Mouse (Mus musculus): ENCODE measurements around the gene Gm7102.
"Not testable (repeated sequence)": the region's sequence is repeated elsewhere in the genome, so short reads cannot be mapped to it uniquely, and the experiment has no call there.

Gm7102 gene

GRCm38 (mm10) chr19:61175756-61176324 lies at the start of gene Gm7102:
Gene Gm7102 (minus strand): TSS chr19:61176309.
- DNase-seq: no peak

- peak; percentile 14 to 22 for DNase-seq
Measured at GRCm38 (mm10) chr19:61224678-61225525, 48.8 kb upstream of the Gm7102 start.

GRCm38 (mm10) chr19:61223706-61224328 lies 47.7 kb upstream of the Gm7102 start:
- no peak for DNase-seq

GRCm38 (mm10) chr19:61207506-61207905 lies 31.4 kb upstream of the Gm7102 start:
- not testable (repeated sequence) for DNase-seq

GRCm38 (mm10) chr19:61199836-61200235 lies 23.7 kb upstream of the Gm7102 start:
- DNase-seq: peak; percentile 8 to 24

GRCm38 (mm10) chr19:61199316-61199715 lies 23.2 kb upstream of the Gm7102 start:
- DNase-seq: peak; percentile 82 to 85

- not testable (repeated sequence) for DNase-seq
Measured at GRCm38 (mm10) chr19:61183590-61183989, 7.5 kb upstream of the Gm7102 start, which contains the start of gene Gm6020. Gene Gm6020 (plus strand): TSS chr19:61183890.

GRCm38 (mm10) chr19:61151701-61152420 lies 24.2 kb downstream of the Gm7102 start:
- no peak for DNase-seq

GRCm38 (mm10) chr19:61151372-61151700 lies 24.8 kb downstream of the Gm7102 start:
- DNase-seq: no peak

GRCm38 (mm10) chr19:61141299-61141698 lies 34.8 kb downstream of the Gm7102 start:
- no peak for DNase-seq

GRCm38 (mm10) chr19:61140342-61141206 lies 35.5 kb downstream of the Gm7102 start, which contains the start of gene Zfp950:
Gene Zfp950 (minus strand): TSS chr19:61140840.
- peak; percentile 76 to 91 for DNase-seq

- no peak for DNase-seq
Measured at GRCm38 (mm10) chr19:61138655-61139054, 37.5 kb downstream of the Gm7102 start.

GRCm38 (mm10) chr19:61131096-61131495 lies 45.0 kb downstream of the Gm7102 start:
- DNase-seq: no peak

All from cerebellum, adult 18-20 months (tissue).